Mouse (Mus musculus) gastrocnemius, adult 8-10 months (tissue): ENCODE measurements around the gene Uimc1. TPM values are rescaled to one million over a fixed set of nuclear protein-coding genes. Genes with fewer than 3 reads are reported as not detected.

ENCODE experiments used
- DNase-seq, 2 experiments: peaks; one replicate each; pipeline ENCODE4 v3.0.0; 2022; ENCODE audit warnings: low spot score in 2 of 2
- total RNA-seq, 4 experiments: library from RNA; stranded (reverse); gene quantifications; 2 replicates each; pipeline ENCODE4 v1.2.4; 2022

The Uimc1 gene
- total RNA-seq, 4 experiments from 2014 or later: 10.0 to 14.3 (median 12.3) TPM

GRCm38 (mm10) chr13:54997568-54997967 is 102.5 kb downstream of the Uimc1 start:
- DNase-seq: no peak

GRCm38 (mm10) chr13:54995161-54995560 is 104.9 kb downstream of the Uimc1 start:
- no peak for DNase-seq

GRCm38 (mm10) chr13:54994576-54994975 is 105.5 kb downstream of the Uimc1 start:
- DNase-seq: no peak

GRCm38 (mm10) chr13:54992215-54992614 is 107.9 kb downstream of the Uimc1 start:
- DNase-seq: no peak

- no peak for DNase-seq
Observed at GRCm38 (mm10) chr13:54988181-54988760, 111.8 kb downstream of the Uimc1 start.

- DNase-seq: no peak
Observed at GRCm38 (mm10) chr13:54987405-54987804, 112.7 kb downstream of the Uimc1 start.

GRCm38 (mm10) chr13:54983614-54984013 is 116.5 kb downstream of the Uimc1 start:
- no peak for DNase-seq

GRCm38 (mm10) chr13:54983001-54983400 is 117.1 kb downstream of the Uimc1 start:
- no peak for DNase-seq

GRCm38 (mm10) chr13:54980957-54981356 is 119.1 kb downstream of the Uimc1 start:
- no peak for DNase-seq

GRCm38 (mm10) chr13:54978804-54979203 is 121.3 kb downstream of the Uimc1 start:
- no peak for DNase-seq

Other genes with a start within 250 kb of the Uimc1 start
- 10 to 100 TPM in 2 of 4 experiments, 1 to 10 TPM in 2; 8.6 to 10.9 (median 10.2) TPM for gene Unc5a, start 150.9 kb downstream of the Uimc1 start, total RNA-seq
- under 1 TPM; 0.25 to 0.46 (median 0.31) TPM for gene Hk3, start 78.9 kb downstream of the Uimc1 start, total RNA-seq
- gene Zfp346, start 5.0 kb upstream of the Uimc1 start, total RNA-seq: 10 to 100 TPM; 13.0 to 15.8 (median 14.1) TPM
- gene Gm17617, start 33.2 kb upstream of the Uimc1 start, total RNA-seq: not detected
- gene Fgfr4, start 52.3 kb upstream of the Uimc1 start, total RNA-seq: 1 to 10 TPM in 3 of 4 experiments, under 1 TPM in 1; 0.62 to 1.4 (median 1.4) TPM
- 10 to 100 TPM; 43.6 to 62.2 (median 47.4) TPM for gene Nsd1, start 109.5 kb upstream of the Uimc1 start, total RNA-seq
- 10 to 100 TPM; 12.6 to 19.7 (median 16.9) TPM for gene Prelid1, start 220.2 kb upstream of the Uimc1 start, total RNA-seq
- gene Rab24, start 221.6 kb upstream of the Uimc1 start, total RNA-seq: 10 to 100 TPM; 32.0 to 37.3 (median 34.5) TPM
- gene Mxd3, start 229.5 kb upstream of the Uimc1 start, total RNA-seq: not detected